Mouse (Mus musculus): Measurements from ENCODE around the gene Calr.

Gene Calr

GRCm38 (mm10) chr8:84815547-84815946 is 31.2 kb downstream of the Calr start:
- DNase-seq (ENCODE audit: low read depth, low spot score) = peak; percentile 94

- no peak for DNase-seq (ENCODE audit: low read depth, low spot score)
These were observed 31.9 kb downstream of the Calr start for GRCm38 (mm10) chr8:84814555-84815441.

GRCm38 (mm10) chr8:84814240-84814554 is 32.5 kb downstream of the Calr start:
- DNase-seq (ENCODE audit: low read depth, low spot score) = no peak

GRCm38 (mm10) chr8:84813830-84814229 is 32.9 kb downstream of the Calr start:
- DNase-seq (ENCODE audit: low read depth, low spot score) = no peak

- DNase-seq (ENCODE audit: low read depth, low spot score) = peak; percentile 74
These were observed 33.7 kb downstream of the Calr start for GRCm38 (mm10) chr8:84813059-84813458.

GRCm38 (mm10) chr8:84811303-84811702 is 35.4 kb downstream of the Calr start:
- DNase-seq (ENCODE audit: low read depth, low spot score) = no peak

GRCm38 (mm10) chr8:84810896-84811295 is 35.8 kb downstream of the Calr start:
- DNase-seq (ENCODE audit: low read depth, low spot score) = peak; percentile 77

- no peak for DNase-seq (ENCODE audit: low read depth, low spot score)
These were observed 36.8 kb downstream of the Calr start for GRCm38 (mm10) chr8:84809941-84810280.

- no peak for DNase-seq (ENCODE audit: low read depth, low spot score)
These were observed 37.4 kb downstream of the Calr start for GRCm38 (mm10) chr8:84809109-84809940.

GRCm38 (mm10) chr8:84806031-84806430 is 40.7 kb downstream of the Calr start:
- no peak for DNase-seq (ENCODE audit: low read depth, low spot score)

- peak; percentile 74 for DNase-seq (ENCODE audit: low read depth, low spot score)
These were observed 46.5 kb downstream of the Calr start, which contains the start of gene Nfix for GRCm38 (mm10) chr8:84799999-84800831. Gene Nfix, minus strand, starts transcription at chr8:84800344.

- DNase-seq (ENCODE audit: low read depth, low spot score) = no peak
These were observed 47.4 kb downstream of the Calr start for GRCm38 (mm10) chr8:84799136-84799931.

- no peak for DNase-seq (ENCODE audit: low read depth, low spot score)
These were observed 48.1 kb downstream of the Calr start for GRCm38 (mm10) chr8:84798446-84799135.

GRCm38 (mm10) chr8:84797971-84798370 is 48.8 kb downstream of the Calr start:
- DNase-seq (ENCODE audit: low read depth, low spot score) = no peak

- DNase-seq (ENCODE audit: low read depth, low spot score) = no peak
These were observed 49.4 kb downstream of the Calr start for GRCm38 (mm10) chr8:84797256-84797797.

- DNase-seq (ENCODE audit: low read depth, low spot score) = no peak
These were observed 52.2 kb downstream of the Calr start for GRCm38 (mm10) chr8:84794486-84794885.

GRCm38 (mm10) chr8:84793791-84794485 is 52.8 kb downstream of the Calr start:
- DNase-seq (ENCODE audit: low read depth, low spot score) = peak; percentile 69

GRCm38 (mm10) chr8:84793134-84793533 is 53.6 kb downstream of the Calr start:
- no peak for DNase-seq (ENCODE audit: low read depth, low spot score)

- no peak for DNase-seq (ENCODE audit: low read depth, low spot score)
These were observed 54.2 kb downstream of the Calr start for GRCm38 (mm10) chr8:84792429-84792947.
